Mouse (Mus musculus) embryonic facial prominence, embryonic 11.5 days (tissue): ENCODE results near the gene Hoxa4. TPM values are rescaled to one million over a fixed set of nuclear protein-coding genes. Genes with fewer than 3 reads are reported as not detected.

Source experiments
- ATAC-seq: fragments of 200-750 bp; cut with Nextera tagmentation; replicated peaks from 2 replicates; pipeline ENCODE4 v1.8.0; 2017; ENCODE audit warnings: low read depth; ENCODE audit not compliant: insufficient number of reproducible peaks, low FRiP score, low TSS enrichment
- DNase-seq: peaks from one replicate; pipeline ENCODE4 v3.0.0-alpha.2; 2015; ENCODE audit warnings: low spot score
- H3K27ac ChIP-seq: fragments of 300-500 bp; sonication (generic); replicated peaks from 2 replicates; pipeline ENCODE4 v1.5.1; 2014; ENCODE audit warnings: mild to moderate bottlenecking, low read depth, low read length, control low read depth
- H3K27me3 ChIP-seq: fragments of 300-500 bp; sonication (generic); 2 replicates; pipeline ENCODE4 v1.6.1; 2014; ENCODE audit warnings: mild to moderate bottlenecking, low read length, moderate library complexity, mixed read lengths; ENCODE audit not compliant: control insufficient read depth, insufficient read depth
- H3K36me3 ChIP-seq: fragments of 300-500 bp; sonication (generic); replicated peaks from 2 replicates; pipeline ENCODE4 v1.6.1; 2014; ENCODE audit warnings: low read depth, mild to moderate bottlenecking, low read length, moderate library complexity, mixed read lengths; ENCODE audit not compliant: control insufficient read depth, insufficient read depth
- H3K4me1 ChIP-seq: fragments of 300-500 bp; sonication (generic); 2 replicates; pipeline ENCODE4 v1.6.1; 2014; ENCODE audit warnings: low read length, mixed read lengths; ENCODE audit not compliant: control insufficient read depth, insufficient read depth
- H3K4me2 ChIP-seq: fragments of 300-500 bp; sonication (generic); 2 replicates; pipeline ENCODE4 v1.6.1; 2014; ENCODE audit warnings: low read depth, mild to moderate bottlenecking, control low read depth, low read length, moderate library complexity
- H3K4me3 ChIP-seq: fragments of 300-500 bp; sonication (generic); 2 replicates; pipeline ENCODE4 v1.5.1; 2014; ENCODE audit warnings: low read depth, low read length, control low read depth
- H3K9ac ChIP-seq: fragments of 300-500 bp; sonication (generic); replicated peaks from 2 replicates; pipeline ENCODE4 v1.6.1; 2014; ENCODE audit warnings: mild to moderate bottlenecking, control low read depth, low read length
- H3K9me3 ChIP-seq: fragments of 300-500 bp; sonication (generic); replicated peaks from 2 replicates; pipeline ENCODE4 v1.6.1; 2016; ENCODE audit warnings: mild to moderate bottlenecking, low read length, inconsistent platforms, mixed read lengths; ENCODE audit not compliant: control insufficient read depth
- WGBS: fragments of 180-500 bp; shearing (Covaris S2); extraction: QIAGEN DNeasy Blood & Tissue Kit; methylation state at CpG from one replicate; pipeline ENCODE4 v1.1.7; 2014; 5-methylcytosine and 5-hydroxymethylcytosine counted together
- polyA plus RNA-seq: library from polyadenylated mRNA; unstranded; fragments of >200 nt; fragmentation: Nextera tagmentation; extraction: Ambion mirVana; gene quantifications from 2 replicates; pipeline ENCODE4 v1.2.1, GENCODE M21; 2014

The Hoxa4 gene
- polyA plus RNA-seq, 1 experiment from 2014 or later, result 0.34 TPM

- Histone ChIP-seq H3K36me3 (no peaks in the 10 kb centered on the region), H3K9me3 (no peaks in the 10 kb centered on the region), H3K9ac (no peak overlapping the region), H3K27ac (no peak overlapping the region), H3K4me1 (no peaks in the 10 kb centered on the region), H3K4me3 (no peak overlapping the region), H3K27me3 (peaks cover 90% of the 10 kb centered on the region), H3K4me2 (no peak overlapping the region)
- DNase-seq, result no peak
- no peak for ATAC-seq
- under 1% methylated on average over 18 of the region's 18 CpGs for whole genome bisulfite sequencing
Measured at GRCm38 (mm10) chr6:52231885-52232567, 40.5 kb upstream of the Hoxa4 start.

- H3K4me2 ChIP-seq, result no peak within 1 kb of the TSS
- 1% methylated on average over 24 of the region's 36 CpGs for WGBS
- H3K4me1 ChIP-seq, result no peaks in the 10 kb centered on the region
- H3K36me3 ChIP-seq, result no peaks in the 10 kb centered on the region
- H3K4me3 ChIP-seq, result no peak within 1 kb of the TSS
- DNase-seq (no peak), ATAC-seq (0 out of 2 replicates have a peak, but pooled peaks have one; percentile 41)
- no peak within 1 kb of the TSS for H3K27ac ChIP-seq
- H3K9me3 ChIP-seq, result no peaks in the 10 kb centered on the region
- H3K27me3 ChIP-seq, result peaks cover 88% of the 10 kb centered on the region
- H3K9ac ChIP-seq, result no peak within 1 kb of the TSS
Measured at GRCm38 (mm10) chr6:52230516-52231165, 39.1 kb upstream of the Hoxa4 start, which contains the start of gene Hoxa9. Gene Hoxa9, minus strand, starts transcription at chr6:52231089.

- DNase-seq, result no peak
- Histone ChIP-seq H3K9me3 (no peaks in the 10 kb centered on the region), H3K9ac (no peak overlapping the region), H3K27me3 (peaks cover 88% of the 10 kb centered on the region), H3K4me1 (no peaks in the 10 kb centered on the region), H3K36me3 (no peaks in the 10 kb centered on the region), H3K27ac (no peak overlapping the region), H3K4me2 (no peak overlapping the region), H3K4me3 (no peak overlapping the region)
- no peak; the same call in 1 of the 2 replicates for ATAC-seq
- 2% methylated on average over 43 of the region's 44 CpGs for WGBS
Measured at GRCm38 (mm10) chr6:52229558-52230416, 38.2 kb upstream of the Hoxa4 start.

- 1% methylated on average over 38 of the region's 38 CpGs for WGBS
- Histone ChIP-seq H3K27ac (no peak overlapping the region), H3K9ac (no peak overlapping the region)
Measured at GRCm38 (mm10) chr6:52228475-52229465, 37.2 kb upstream of the Hoxa4 start.

GRCm38 (mm10) chr6:52227470-52228222 is 36.1 kb upstream of the Hoxa4 start:
- Histone ChIP-seq H3K27me3 (peaks cover 82% of the 10 kb centered on the region), H3K9ac (no peak overlapping the region), H3K4me2 (no peak overlapping the region), H3K9me3 (no peaks in the 10 kb centered on the region), H3K36me3 (no peaks in the 10 kb centered on the region), H3K4me3 (no peak overlapping the region), H3K4me1 (no peaks in the 10 kb centered on the region), H3K27ac (no peak overlapping the region)
- WGBS, result 2% methylated on average over 11 of the region's 11 CpGs
- ATAC-seq (no peak), DNase-seq (no peak)

More at GRCm38 (mm10) chr6:52228475-52229465, 37.2 kb upstream of the Hoxa4 start:
- DNase-seq, result no peak
- no peak overlapping the region for H3K4me2 ChIP-seq
- H3K4me1 ChIP-seq, result no peaks in the 10 kb centered on the region
- H3K9me3 ChIP-seq, result no peaks in the 10 kb centered on the region
- ATAC-seq, result no peak
- H3K4me3 ChIP-seq, result no peak overlapping the region
- peaks cover 87% of the 10 kb centered on the region for H3K27me3 ChIP-seq
- no peaks in the 10 kb centered on the region for H3K36me3 ChIP-seq

GRCm38 (mm10) chr6:52226569-52227257 is 35.2 kb upstream of the Hoxa4 start:
- Histone ChIP-seq H3K4me1 (no peaks in the 10 kb centered on the region), H3K36me3 (no peaks in the 10 kb centered on the region), H3K4me3 (no peak overlapping the region), H3K9ac (no peak overlapping the region), H3K9me3 (no peaks in the 10 kb centered on the region), H3K27me3 (peaks cover 82% of the 10 kb centered on the region), H3K4me2 (no peak overlapping the region), H3K27ac (no peak overlapping the region)
- no peak for ATAC-seq
- no peak for DNase-seq
- 2% methylated on average over 26 of the region's 26 CpGs for WGBS
